Mouse (Mus musculus): ENCODE measurements around the gene Tm9sf3. TPM values are rescaled to one million over a fixed set of nuclear protein-coding genes. Genes with fewer than 3 reads are reported as not detected.
"Not testable (repeated sequence)": the region's sequence is repeated elsewhere in the genome, so short reads cannot be mapped to it uniquely, and the experiment has no call there.

Tm9sf3 gene
- 80.3 and 89.3 TPM in 2 replicates for polyA plus RNA-seq (2015; fragmentation: Nextera tagmentation; extraction: Ambion mirVana)

- H3K4me2 ChIP-seq (ENCODE audit: low read length): peak within 1 kb of the TSS; percentile 85
- H3K27ac ChIP-seq (ENCODE audit: low read depth, low read length): peak within 1 kb of the TSS; percentile 98
- no peaks in the 10 kb centered on the region for H3K9me3 ChIP-seq (ENCODE audit: control insufficient read depth, low read length)
- WGBS: under 1% methylated on average over 59 of the region's 98 CpGs
- peak; percentile 94 for ATAC-seq
- H3K9ac ChIP-seq (ENCODE audit: low read depth, low read length): peak within 1 kb of the TSS; percentile 97
- peaks cover 28% of the 10 kb centered on the region for H3K4me1 ChIP-seq (ENCODE audit: control insufficient read depth, insufficient read depth, low read depth, low read length)
- H3K4me3 ChIP-seq (ENCODE audit: low read length): peak within 1 kb of the TSS; percentile 92
- H3K27me3 ChIP-seq (replicated peaks; ENCODE audit: control insufficient read depth, insufficient read depth, low read length): no peaks in the 10 kb centered on the region
- H3K36me3 ChIP-seq (ENCODE audit: control insufficient read depth, insufficient read depth, low read length): no peaks in the 10 kb centered on the region
Observed at GRCm38 (mm10) chr19:41263630-41264295, at the start of gene Tm9sf3. TSS of gene Tm9sf3 (minus strand) at chr19:41263997.

- H3K4me2 ChIP-seq (ENCODE audit: low read length); H3K9ac ChIP-seq (ENCODE audit: low read depth, low read length); H3K27ac ChIP-seq (ENCODE audit: low read depth, low read length); H3K27me3 ChIP-seq (replicated peaks; ENCODE audit: control insufficient read depth, insufficient read depth, low read length); H3K4me3 ChIP-seq (ENCODE audit: low read length); H3K36me3 ChIP-seq (ENCODE audit: control insufficient read depth, insufficient read depth, low read length); H3K9me3 ChIP-seq (ENCODE audit: control insufficient read depth, low read length); H3K4me1 ChIP-seq (ENCODE audit: control insufficient read depth, insufficient read depth, low read depth, low read length); ATAC-seq: not testable (repeated sequence)
- WGBS: 91% methylated on average over 8 of the region's 8 CpGs
Observed at GRCm38 (mm10) chr19:41312587-41312986, 48.8 kb upstream of the Tm9sf3 start.

- ATAC-seq: no peak
- H3K36me3 ChIP-seq (ENCODE audit: control insufficient read depth, insufficient read depth, low read length): no peaks in the 10 kb centered on the region
- H3K4me3 ChIP-seq (ENCODE audit: low read length): no peak overlapping the region
- H3K4me1 ChIP-seq (ENCODE audit: control insufficient read depth, insufficient read depth, low read depth, low read length): no peaks in the 10 kb centered on the region; the same call in 1 of the 2 replicates
- no peaks in the 10 kb centered on the region for H3K9me3 ChIP-seq (ENCODE audit: control insufficient read depth, low read length)
- H3K27ac ChIP-seq (ENCODE audit: low read depth, low read length): no peak overlapping the region
- H3K27me3 ChIP-seq (replicated peaks; ENCODE audit: control insufficient read depth, insufficient read depth, low read length): no peaks in the 10 kb centered on the region; the same call in 1 of the 2 replicates
- 77% methylated on average over 4 of the region's 4 CpGs for WGBS
- H3K4me2 ChIP-seq (ENCODE audit: low read length): no peak overlapping the region
- no peak overlapping the region for H3K9ac ChIP-seq (ENCODE audit: low read depth, low read length)
Observed at GRCm38 (mm10) chr19:41312027-41312426, 48.2 kb upstream of the Tm9sf3 start.

- peak; percentile 93 for ATAC-seq
- H3K4me2 ChIP-seq (ENCODE audit: low read length): peak overlapping the region; percentile 74
- WGBS: 15% methylated on average over 20 of the region's 20 CpGs
Observed at GRCm38 (mm10) chr19:41310971-41311703, 47.3 kb upstream of the Tm9sf3 start.

GRCm38 (mm10) chr19:41303933-41304332, 40.1 kb upstream of the Tm9sf3 start:
- no peaks in the 10 kb centered on the region for H3K27me3 ChIP-seq (replicated peaks; ENCODE audit: control insufficient read depth, insufficient read depth, low read length)
- no peak for ATAC-seq
- H3K9ac ChIP-seq (ENCODE audit: low read depth, low read length): no peak overlapping the region
- H3K4me2 ChIP-seq (ENCODE audit: low read length): no peak overlapping the region
- no peaks in the 10 kb centered on the region for H3K36me3 ChIP-seq (ENCODE audit: control insufficient read depth, insufficient read depth, low read length)
- 66% methylated on average over 3 of the region's 3 CpGs for WGBS
- H3K9me3 ChIP-seq (ENCODE audit: control insufficient read depth, low read length): no peaks in the 10 kb centered on the region
- H3K27ac ChIP-seq (ENCODE audit: low read depth, low read length): no peak overlapping the region
- no peaks in the 10 kb centered on the region for H3K4me1 ChIP-seq (ENCODE audit: control insufficient read depth, insufficient read depth, low read depth, low read length)
- H3K4me3 ChIP-seq (ENCODE audit: low read length): no peak overlapping the region

More at GRCm38 (mm10) chr19:41310971-41311703, 47.3 kb upstream of the Tm9sf3 start:
- Histone ChIP-seq H3K36me3 (ENCODE audit: control insufficient read depth, insufficient read depth, low read length) (no peaks in the 10 kb centered on the region), H3K4me3 (ENCODE audit: low read length) (peak overlapping the region; percentile 46), H3K27ac (ENCODE audit: low read depth, low read length) (0 out of 2 replicates have a peak overlapping the region, but pooled peaks have one; percentile 52), H3K27me3 (replicated peaks; ENCODE audit: control insufficient read depth, insufficient read depth, low read length) (no peaks in the 10 kb centered on the region), H3K9ac (ENCODE audit: low read depth, low read length) (peak overlapping the region; percentile 52), H3K4me1 (ENCODE audit: control insufficient read depth, insufficient read depth, low read depth, low read length) (no peaks in the 10 kb centered on the region; the same call in 1 of the 2 replicates), H3K9me3 (ENCODE audit: control insufficient read depth, low read length) (no peaks in the 10 kb centered on the region)

- WGBS: 76% methylated on average over 6 of the region's 6 CpGs
- Histone ChIP-seq H3K27ac (ENCODE audit: low read depth, low read length) (no peak overlapping the region), H3K4me3 (ENCODE audit: low read length) (no peak overlapping the region), H3K9me3 (ENCODE audit: control insufficient read depth, low read length) (no peaks in the 10 kb centered on the region), H3K4me1 (ENCODE audit: control insufficient read depth, insufficient read depth, low read depth, low read length) (no peaks in the 10 kb centered on the region), H3K4me2 (ENCODE audit: low read length) (no peak overlapping the region), H3K36me3 (ENCODE audit: control insufficient read depth, insufficient read depth, low read length) (no peaks in the 10 kb centered on the region), H3K27me3 (replicated peaks; ENCODE audit: control insufficient read depth, insufficient read depth, low read length) (no peaks in the 10 kb centered on the region), H3K9ac (ENCODE audit: low read depth, low read length) (no peak overlapping the region)
- ATAC-seq: no peak
Observed at GRCm38 (mm10) chr19:41303433-41303832, 39.6 kb upstream of the Tm9sf3 start.

DNA sequence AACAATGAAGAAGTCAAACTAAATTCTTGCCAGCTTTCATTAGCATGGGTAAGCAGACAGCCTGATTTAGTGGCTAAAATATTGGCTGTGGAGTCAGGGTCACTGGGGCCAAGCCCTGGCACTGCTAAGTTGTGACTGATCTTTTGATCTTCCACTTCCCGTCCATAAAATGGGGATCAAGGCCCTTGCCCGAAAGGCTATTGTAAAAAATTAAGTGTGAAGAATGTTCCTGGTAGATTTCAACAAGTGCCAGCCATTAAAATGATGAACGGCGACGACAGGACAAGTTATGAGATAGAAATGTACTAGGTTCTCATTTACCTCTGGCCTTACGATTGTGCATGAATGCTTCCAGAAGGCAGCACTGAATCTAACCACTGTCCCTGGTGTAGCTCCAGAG, 38.1 kb upstream of the Tm9sf3 start:
- Histone ChIP-seq H3K4me3 (ENCODE audit: low read length) (no peak overlapping the region), H3K27ac (ENCODE audit: low read depth, low read length) (no peak overlapping the region), H3K9ac (ENCODE audit: low read depth, low read length) (no peak overlapping the region), H3K9me3 (ENCODE audit: control insufficient read depth, low read length) (no peaks in the 10 kb centered on the region), H3K36me3 (ENCODE audit: control insufficient read depth, insufficient read depth, low read length) (no peaks in the 10 kb centered on the region), H3K27me3 (replicated peaks; ENCODE audit: control insufficient read depth, insufficient read depth, low read length) (no peaks in the 10 kb centered on the region), H3K4me1 (ENCODE audit: control insufficient read depth, insufficient read depth, low read depth, low read length) (no peaks in the 10 kb centered on the region), H3K4me2 (ENCODE audit: low read length) (no peak overlapping the region)
- ATAC-seq: no peak
- 65% methylated on average over 6 of the region's 6 CpGs for WGBS

- no peak overlapping the region for H3K4me2 ChIP-seq (ENCODE audit: low read length)
- WGBS: 71% methylated on average over 8 of the region's 8 CpGs
- 0 out of 2 replicates have a peak, but pooled peaks have one; percentile 27 for ATAC-seq
- H3K27ac ChIP-seq (ENCODE audit: low read depth, low read length): no peak overlapping the region
- no peaks in the 10 kb centered on the region for H3K27me3 ChIP-seq (replicated peaks; ENCODE audit: control insufficient read depth, insufficient read depth, low read length)
- H3K9ac ChIP-seq (ENCODE audit: low read depth, low read length): no peak overlapping the region
- no peak overlapping the region for H3K4me3 ChIP-seq (ENCODE audit: low read length)
- no peaks in the 10 kb centered on the region for H3K9me3 ChIP-seq (ENCODE audit: control insufficient read depth, low read length)
- no peaks in the 10 kb centered on the region for H3K4me1 ChIP-seq (ENCODE audit: control insufficient read depth, insufficient read depth, low read depth, low read length)
- H3K36me3 ChIP-seq (ENCODE audit: control insufficient read depth, insufficient read depth, low read length): no peaks in the 10 kb centered on the region
Observed at GRCm38 (mm10) chr19:41299446-41299845, 35.6 kb upstream of the Tm9sf3 start.

- H3K9ac ChIP-seq (ENCODE audit: low read depth, low read length): no peak overlapping the region
- ATAC-seq: no peak
- H3K36me3 ChIP-seq (ENCODE audit: control insufficient read depth, insufficient read depth, low read length): no peaks in the 10 kb centered on the region
- H3K4me1 ChIP-seq (ENCODE audit: control insufficient read depth, insufficient read depth, low read depth, low read length): no peaks in the 10 kb centered on the region
- H3K4me2 ChIP-seq (ENCODE audit: low read length): no peak overlapping the region
- no peak overlapping the region for H3K4me3 ChIP-seq (ENCODE audit: low read length)
- H3K27ac ChIP-seq (ENCODE audit: low read depth, low read length): no peak overlapping the region
- no peaks in the 10 kb centered on the region for H3K9me3 ChIP-seq (ENCODE audit: control insufficient read depth, low read length)
- 72% methylated on average over 5 of the region's 5 CpGs for WGBS
- H3K27me3 ChIP-seq (replicated peaks; ENCODE audit: control insufficient read depth, insufficient read depth, low read length): no peaks in the 10 kb centered on the region
Observed at GRCm38 (mm10) chr19:41290952-41291619, 27.3 kb upstream of the Tm9sf3 start.
